Mouse (Mus musculus): Measurements from ENCODE around the gene Kctd21. TPM values are rescaled to one million over a fixed set of nuclear protein-coding genes. Genes with fewer than 3 reads are reported as not detected.

Gene Kctd21
- total and polyA plus RNA-seq, 3 experiments: 0.19 to 0.81 (median 0.46) TPM

- Histone ChIP-seq H3K9ac (ENCODE audit: insufficient read depth, low read depth) (no peak overlapping the region), H3K79me2 (replicated peaks; ENCODE audit: control insufficient read depth, extremely low read depth, insufficient read depth, poor library complexity, severe bottlenecking) (no peaks in the 10 kb centered on the region), H3K27me3 (replicated peaks) (no peaks in the 10 kb centered on the region), H3K4me1 (ENCODE audit: control insufficient read depth in 1 of 2, insufficient read depth in 2 of 2) (peaks cover 3 to 23% of the 10 kb centered on the region in 2 experiments; a peak in 3 of 4 replicates), H3K4me3 (replicated peaks in 1 of 3; ENCODE audit: low read depth in 2 of 3, low read length in 2 of 3, poor library complexity in 1 of 3) (no peak overlapping the region), H3K4me2 (ENCODE audit: insufficient read depth, low read depth, poor library complexity, severe bottlenecking) (no peak overlapping the region), H3K9me3 (replicated peaks; ENCODE audit: low read length) (no peaks in the 10 kb centered on the region), H3K27ac (ENCODE audit: insufficient read depth, low read depth) (no peak overlapping the region), H3K36me3 (replicated peaks in 1 of 2; ENCODE audit: control insufficient read depth in 1 of 2, insufficient read depth in 1 of 2, low read length in 1 of 2) (no peaks in the 10 kb centered on the region)
- TF ChIP-seq ZMIZ1 (IDR thresholded peaks at IDR 0.05; ENCODE audit: low read depth, low read length) (no peak), JUN (IDR thresholded peaks at IDR 0.05; ENCODE audit: insufficient read depth, low read depth, low read length) (no peak), SMC3 (IDR thresholded peaks at IDR 0.05; ENCODE audit: low read depth, low read length) (no peak), MYC (IDR thresholded peaks at IDR 0.05; ENCODE audit: low read depth, low read length) (no peak), CHD2 (IDR thresholded peaks at IDR 0.05; ENCODE audit: low read length) (no peak), BHLHE40 (IDR thresholded peaks at IDR 0.05; ENCODE audit: low read depth, low read length) (no peak), NELFE (IDR thresholded peaks at IDR 0.05; ENCODE audit: low read depth, low read length) (no peak), PAX5 (IDR thresholded peaks at IDR 0.05; ENCODE audit: low read length) (no peak), RCOR1 (conservative IDR thresholded peaks at IDR 0.05; ENCODE audit: low read depth, low read length) (no peak), SIN3A (IDR thresholded peaks at IDR 0.05; ENCODE audit: low read length) (no peak), GABPA (IDR thresholded peaks at IDR 0.05; ENCODE audit: insufficient replicate concordance, low read depth, low read length) (no peak), MAX (IDR thresholded peaks at IDR 0.05; ENCODE audit: low read length) (no peak), EP300 (IDR thresholded peaks at IDR 0.05; ENCODE audit: low read length) (no peak), POLR2AphosphoS2 (IDR thresholded peaks at IDR 0.05; ENCODE audit: low read depth, low read length) (no peak), JUND (conservative IDR thresholded peaks at IDR 0.05; ENCODE audit: low read depth, low read length) (no peak), TCF12 (IDR thresholded peaks at IDR 0.05; ENCODE audit: low read depth, low read length) (no peak), CTCF (conservative IDR thresholded peaks at IDR 0.05 in 1 of 2, IDR thresholded peaks at IDR 0.05 in 1 of 2; ENCODE audit: low read depth in 2 of 2, low read length in 2 of 2) (no peak), ELF1 (IDR thresholded peaks at IDR 0.05; ENCODE audit: low read depth, low read length) (no peak), ZC3H11A (IDR thresholded peaks at IDR 0.05; ENCODE audit: low read depth, low read length) (no peak)
- dilution Hi-C loops (cut with MboI; ENCODE audit: extremely low pct_ligation_motif_present, extremely low pct_unique_long_range_greater_than_20kb, low sequenced_read_pairs): no loop called here
- in situ Hi-C loops (cut with MboI; ENCODE audit: low pct_ligation_motif_present, low pct_unique_long_range_greater_than_20kb, low sequenced_read_pairs): no loop called here
- DNase-seq (ENCODE audit: extremely low read depth): no peak
Observed at GRCm38 (mm10) chr7:97360955-97361354, 28.8 kb downstream of the Kctd21 start.

GRCm38 (mm10) chr7:97361467-97361866 is 29.3 kb downstream of the Kctd21 start:
- H3K9ac ChIP-seq (ENCODE audit: insufficient read depth, low read depth): no peak overlapping the region
- H3K36me3 ChIP-seq (replicated peaks in 1 of 2; ENCODE audit: control insufficient read depth in 1 of 2, insufficient read depth in 1 of 2, low read length in 1 of 2): no peaks in the 10 kb centered on the region
- no peak overlapping the region for H3K27ac ChIP-seq (ENCODE audit: insufficient read depth, low read depth)
- H3K4me1 ChIP-seq (ENCODE audit: control insufficient read depth in 1 of 2, insufficient read depth in 2 of 2): peaks cover 0 to 18% of the 10 kb centered on the region in 2 experiments; a peak in 2 of 4 replicates
- peak; percentile 56 for DNase-seq (ENCODE audit: extremely low read depth)
- dilution Hi-C loops (cut with MboI; ENCODE audit: extremely low pct_ligation_motif_present, extremely low pct_unique_long_range_greater_than_20kb, low sequenced_read_pairs): no loop called here
- in situ Hi-C loops (cut with MboI; ENCODE audit: low pct_ligation_motif_present, low pct_unique_long_range_greater_than_20kb, low sequenced_read_pairs): no loop called here
- TF ChIP-seq UBTF (IDR thresholded peaks at IDR 0.05; ENCODE audit: low read depth, low read length) (no peak), JUN (IDR thresholded peaks at IDR 0.05; ENCODE audit: insufficient read depth, low read depth, low read length) (no peak), NELFE (IDR thresholded peaks at IDR 0.05; ENCODE audit: low read depth, low read length) (peak; percentile 65; the same call in 1 of the 2 replicates), IRF4 (IDR thresholded peaks at IDR 0.05; ENCODE audit: low read depth, low read length) (no peak), MAX (IDR thresholded peaks at IDR 0.05; ENCODE audit: low read length) (no peak), RAD21 (IDR thresholded peaks at IDR 0.05; ENCODE audit: low read depth, low read length) (peak; percentile 53), E2F4 (IDR thresholded peaks at IDR 0.05; ENCODE audit: insufficient replicate concordance, low read depth, low read length) (no peak), SMC3 (IDR thresholded peaks at IDR 0.05; ENCODE audit: low read depth, low read length) (peak; percentile 73), MYC (IDR thresholded peaks at IDR 0.05; ENCODE audit: low read depth, low read length) (peak; percentile 82; the same call in 1 of the 2 replicates), ZNF384 (IDR thresholded peaks at IDR 0.05; ENCODE audit: low read depth, low read length) (peak; percentile 63), USF2 (conservative IDR thresholded peaks at IDR 0.05; ENCODE audit: low read depth, low read length) (no peak), CTCF (conservative IDR thresholded peaks at IDR 0.05 in 1 of 2, IDR thresholded peaks at IDR 0.05 in 1 of 2; ENCODE audit: low read depth in 2 of 2, low read length in 2 of 2) (peak; percentile 51 to 99), EP300 (IDR thresholded peaks at IDR 0.05; ENCODE audit: low read length) (no peak), USF1 (IDR thresholded peaks at IDR 0.05; ENCODE audit: low read depth, low read length) (no peak)
- no peaks in the 10 kb centered on the region for H3K9me3 ChIP-seq (replicated peaks; ENCODE audit: low read length)
- no peak overlapping the region for H3K4me3 ChIP-seq (replicated peaks in 1 of 3; ENCODE audit: low read depth in 2 of 3, low read length in 2 of 3, poor library complexity in 1 of 3)
- no peaks in the 10 kb centered on the region for H3K27me3 ChIP-seq (replicated peaks)
- no peak overlapping the region for H3K4me2 ChIP-seq (ENCODE audit: insufficient read depth, low read depth, poor library complexity, severe bottlenecking)
- no peaks in the 10 kb centered on the region for H3K79me2 ChIP-seq (replicated peaks; ENCODE audit: control insufficient read depth, extremely low read depth, insufficient read depth, poor library complexity, severe bottlenecking)
